Mouse (Mus musculus) lung, postnatal 0 days (tissue): ENCODE measurements around the gene Babam2.

Experiments
- CTCF ChIP-seq: IDR thresholded peaks from 2 replicates; pipeline ENCODE4 v1.5.1; 2016; ENCODE audit warnings: antibody characterized with exemption, mild to moderate bottlenecking
- EP300 ChIP-seq: IDR thresholded peaks from 2 replicates; pipeline ENCODE4 v1.6.1; 2016; ENCODE audit warnings: antibody characterized with exemption, mild to moderate bottlenecking, control low read depth

DNA sequence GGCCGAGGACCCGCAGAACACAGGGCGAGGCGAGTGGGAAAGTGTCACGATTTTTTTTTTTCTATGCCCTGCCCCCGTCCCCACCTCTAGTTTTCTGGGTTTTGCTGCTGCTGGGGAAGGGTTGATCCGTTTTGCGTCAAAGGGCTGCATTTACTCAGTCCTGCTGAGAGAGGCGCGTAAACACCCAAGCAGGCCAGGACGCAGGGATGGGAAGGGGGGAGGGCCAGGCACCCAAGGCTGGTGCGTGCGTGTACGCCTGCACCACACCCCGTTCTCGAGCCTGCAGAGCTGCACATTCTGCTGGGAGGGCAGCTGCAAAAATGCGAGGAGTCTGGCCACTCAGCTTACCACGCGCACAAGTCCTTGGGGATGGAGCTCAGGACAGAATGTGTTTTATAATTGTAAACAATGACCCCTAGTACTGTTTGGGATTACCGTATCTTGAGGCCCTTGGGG lies 436.1 kb downstream of the Babam2 start:
- TF ChIP-seq CTCF (0 out of 2 replicates have a peak, but pooled peaks have one; percentile 22), EP300 (peak; percentile 95)
